Mouse (Mus musculus) kidney, embryonic 14.5 days (tissue): ENCODE measurements around the gene Phb. TPM values are rescaled to one million over a fixed set of nuclear protein-coding genes. Genes with fewer than 3 reads are reported as not detected.
A peak's percentile ranks its signal among the peaks of the same experiment; 100 is the strongest.

Experiments used
- ATAC-seq: fragments of 200-750 bp; cut with Nextera tagmentation; 2 replicates; pipeline ENCODE4 v1.8.0; 2017; ENCODE audit warnings: moderate number of reproducible peaks, mild to moderate bottlenecking, moderate TSS enrichment, moderate library complexity; ENCODE audit not compliant: low FRiP score, low TSS enrichment
- H3K27ac ChIP-seq: fragments of 300-500 bp; sonication (generic); 2 replicates; pipeline ENCODE4 v1.5.1; 2014; ENCODE audit warnings: low read depth, mild to moderate bottlenecking, low read length, moderate library complexity, mixed read lengths
- H3K27me3 ChIP-seq: fragments of 300-500 bp; sonication (generic); 2 replicates; pipeline ENCODE4 v1.6.1; 2014; ENCODE audit warnings: mild to moderate bottlenecking, low read length; ENCODE audit not compliant: control insufficient read depth, insufficient read depth
- H3K36me3 ChIP-seq: fragments of 300-500 bp; sonication (generic); 2 replicates; pipeline ENCODE4 v1.6.1; 2014; ENCODE audit warnings: low read length, mixed read lengths; ENCODE audit not compliant: control insufficient read depth, insufficient read depth
- H3K4me1 ChIP-seq: fragments of 300-500 bp; sonication (generic); 2 replicates; pipeline ENCODE4 v1.6.1; 2014; ENCODE audit warnings: low read length, mixed read lengths; ENCODE audit not compliant: control insufficient read depth, insufficient read depth
- H3K4me2 ChIP-seq: fragments of 300-500 bp; sonication (generic); replicated peaks from 2 replicates; pipeline ENCODE4 v1.6.1; 2014; ENCODE audit warnings: low read depth, mild to moderate bottlenecking, low read length
- H3K4me3 ChIP-seq: fragments of 300-500 bp; sonication (generic); 2 replicates; pipeline ENCODE4 v1.5.1; 2014; ENCODE audit warnings: mild to moderate bottlenecking, low read length
- H3K9ac ChIP-seq: fragments of 300-500 bp; sonication (generic); 2 replicates; pipeline ENCODE4 v1.6.1; 2014; ENCODE audit warnings: low read depth, mild to moderate bottlenecking, low read length, moderate library complexity
- H3K9me3 ChIP-seq: fragments of 300-500 bp; sonication (generic); 2 replicates; pipeline ENCODE4 v1.6.1; 2016; ENCODE audit warnings: low read length; ENCODE audit not compliant: control insufficient read depth
- WGBS: fragments of 180-500 bp; shearing (Covaris S2); extraction: QIAGEN DNeasy Blood & Tissue Kit; methylation state at CpG from one replicate; pipeline ENCODE4 v1.1.7; 2014; 5-methylcytosine and 5-hydroxymethylcytosine counted together
- polyA plus RNA-seq: library from polyadenylated mRNA; unstranded; fragments of >200 nt; fragmentation: Nextera tagmentation; extraction: Ambion mirVana; gene quantifications from 2 replicates; pipeline ENCODE4 v1.2.1, GENCODE M21; 2014

Phb gene
- 261 and 268 TPM in 2 replicates for polyA plus RNA-seq

GRCm38 (mm10) chr11:95666529-95667149, at the start of gene Phb:
Gene Phb, plus strand, starts transcription at chr11:95666957.
- H3K4me1 ChIP-seq = peaks cover 4% of the 10 kb centered on the region; the same call in 1 of the 2 replicates
- H3K9ac ChIP-seq = peak within 1 kb of the TSS; percentile 54
- ATAC-seq = peak; percentile 96
- H3K36me3 ChIP-seq = peaks cover 33% of the 10 kb centered on the region
- 2% methylated on average over 25 of the region's 25 CpGs for WGBS
- H3K9me3 ChIP-seq = no peaks in the 10 kb centered on the region
- peak within 1 kb of the TSS; percentile 60; the same call in 1 of the 2 replicates for H3K27ac ChIP-seq
- H3K4me2 ChIP-seq = peak within 1 kb of the TSS; percentile 84
- H3K4me3 ChIP-seq = peak within 1 kb of the TSS; percentile 57
- H3K27me3 ChIP-seq = no peaks in the 10 kb centered on the region

DNA sequence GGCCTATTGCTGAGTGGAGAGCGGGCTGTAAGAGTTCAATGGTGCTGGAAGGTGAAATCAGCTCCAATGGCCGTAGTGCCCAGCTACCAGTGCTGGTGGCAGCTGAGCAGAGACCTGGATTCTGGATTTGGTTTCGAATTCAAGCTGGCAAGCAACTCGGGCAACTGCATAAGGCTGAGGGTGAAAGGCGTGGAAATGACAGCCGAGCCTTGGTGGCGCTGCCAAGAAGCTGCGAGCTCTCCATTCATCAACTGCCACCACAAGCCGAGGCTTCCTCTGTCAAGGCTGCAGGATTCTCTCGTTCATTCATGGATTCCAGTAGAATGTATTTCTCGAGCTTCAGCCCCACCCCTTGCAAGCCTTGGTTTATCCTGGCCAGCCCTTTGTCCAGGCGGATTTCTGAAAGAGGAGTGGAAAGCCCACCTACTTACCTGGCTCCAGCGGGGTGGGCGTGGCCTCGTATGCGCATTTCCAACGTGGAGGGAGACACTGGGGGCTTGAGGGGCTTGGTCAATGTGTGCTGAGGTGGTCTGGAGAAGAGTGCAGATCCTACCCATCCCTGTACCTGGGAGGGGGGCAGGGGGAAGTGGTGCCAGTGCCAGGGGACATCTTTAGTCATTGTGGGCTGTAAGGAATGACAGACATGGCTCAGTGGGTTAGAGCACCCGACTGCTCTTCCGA, 48.8 kb upstream of the Phb start:
- H3K4me3 ChIP-seq = no peak overlapping the region
- 50% methylated on average over 19 of the region's 19 CpGs for WGBS
- H3K27me3 ChIP-seq = no peaks in the 10 kb centered on the region
- ATAC-seq = no peak
- H3K36me3 ChIP-seq = no peaks in the 10 kb centered on the region
- H3K4me2 ChIP-seq = no peak overlapping the region
- no peak overlapping the region for H3K27ac ChIP-seq
- H3K9me3 ChIP-seq = no peaks in the 10 kb centered on the region
- no peak overlapping the region for H3K9ac ChIP-seq
- H3K4me1 ChIP-seq = peaks cover 27% of the 10 kb centered on the region

- H3K27ac ChIP-seq = no peak overlapping the region
- H3K4me1 ChIP-seq = peaks cover 27% of the 10 kb centered on the region
- ATAC-seq = no peak
- H3K36me3 ChIP-seq = no peaks in the 10 kb centered on the region
- H3K4me2 ChIP-seq = no peak overlapping the region
- WGBS = 42% methylated on average over 3 of the region's 3 CpGs
- no peak overlapping the region for H3K4me3 ChIP-seq
- no peak overlapping the region for H3K9ac ChIP-seq
- H3K27me3 ChIP-seq = no peaks in the 10 kb centered on the region
- no peaks in the 10 kb centered on the region for H3K9me3 ChIP-seq
Observed at GRCm38 (mm10) chr11:95619081-95619480, 47.7 kb upstream of the Phb start.

DNA sequence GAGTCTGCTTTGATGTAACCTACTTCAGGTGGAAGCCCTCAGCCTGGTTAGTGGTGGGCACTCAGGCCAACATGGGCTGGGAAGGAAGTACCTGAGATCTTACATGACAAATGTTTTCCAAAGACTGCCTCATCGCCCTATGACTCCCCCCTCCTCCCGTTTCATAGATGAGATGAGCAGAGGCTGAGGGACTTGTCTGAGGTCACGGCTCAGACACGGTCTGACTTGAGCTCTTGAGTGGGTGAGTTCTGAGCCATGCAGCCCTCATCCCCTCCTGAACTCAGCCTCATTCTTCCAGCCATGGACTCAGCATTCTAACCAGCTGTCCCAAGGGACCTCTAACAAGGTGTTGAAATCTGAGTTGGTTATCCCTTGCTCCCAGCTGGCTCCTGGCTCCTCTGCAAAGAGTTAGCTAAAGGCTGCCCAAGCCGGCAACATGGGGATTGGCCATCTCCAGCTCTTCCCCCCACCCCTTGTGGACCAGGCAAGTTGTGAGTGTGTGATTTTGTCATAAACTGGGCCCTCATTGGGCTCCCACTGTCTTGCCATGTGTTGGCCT, 46.8 kb upstream of the Phb start:
- Histone ChIP-seq H3K27me3 (no peaks in the 10 kb centered on the region), H3K4me1 (peaks cover 23% of the 10 kb centered on the region), H3K9ac (no peak overlapping the region), H3K9me3 (no peaks in the 10 kb centered on the region), H3K4me2 (no peak overlapping the region), H3K27ac (no peak overlapping the region), H3K4me3 (no peak overlapping the region), H3K36me3 (no peaks in the 10 kb centered on the region)
- 69% methylated on average over 5 of the region's 5 CpGs for WGBS
- ATAC-seq = no peak

DNA sequence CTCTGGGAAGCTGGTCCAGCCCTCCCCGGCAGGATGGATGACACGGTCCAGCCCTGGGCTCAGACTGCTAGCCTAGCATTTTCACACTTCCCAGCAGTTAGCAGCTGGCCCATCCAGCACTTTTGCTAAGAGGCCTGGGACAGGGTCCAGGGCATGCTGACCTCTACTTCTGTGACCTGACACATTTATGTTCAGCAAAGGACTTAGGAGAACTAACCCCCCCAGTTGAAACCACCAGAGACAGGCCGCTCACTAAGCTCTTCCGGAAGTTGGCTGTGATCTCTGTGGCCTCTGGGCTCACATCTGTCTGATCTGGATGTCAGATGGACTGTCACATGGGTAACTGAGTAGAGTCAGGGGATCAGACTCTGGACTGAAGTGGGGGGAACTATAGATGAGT, 45.7 kb upstream of the Phb start:
- peaks cover 23% of the 10 kb centered on the region for H3K4me1 ChIP-seq
- H3K27me3 ChIP-seq = no peaks in the 10 kb centered on the region
- no peaks in the 10 kb centered on the region for H3K36me3 ChIP-seq
- H3K9me3 ChIP-seq = no peaks in the 10 kb centered on the region
- no peak overlapping the region for H3K4me3 ChIP-seq
- no peak for ATAC-seq
- H3K27ac ChIP-seq = no peak overlapping the region
- no peak overlapping the region for H3K9ac ChIP-seq
- 12% methylated on average over 4 of the region's 4 CpGs for WGBS
- no peak overlapping the region for H3K4me2 ChIP-seq

DNA sequence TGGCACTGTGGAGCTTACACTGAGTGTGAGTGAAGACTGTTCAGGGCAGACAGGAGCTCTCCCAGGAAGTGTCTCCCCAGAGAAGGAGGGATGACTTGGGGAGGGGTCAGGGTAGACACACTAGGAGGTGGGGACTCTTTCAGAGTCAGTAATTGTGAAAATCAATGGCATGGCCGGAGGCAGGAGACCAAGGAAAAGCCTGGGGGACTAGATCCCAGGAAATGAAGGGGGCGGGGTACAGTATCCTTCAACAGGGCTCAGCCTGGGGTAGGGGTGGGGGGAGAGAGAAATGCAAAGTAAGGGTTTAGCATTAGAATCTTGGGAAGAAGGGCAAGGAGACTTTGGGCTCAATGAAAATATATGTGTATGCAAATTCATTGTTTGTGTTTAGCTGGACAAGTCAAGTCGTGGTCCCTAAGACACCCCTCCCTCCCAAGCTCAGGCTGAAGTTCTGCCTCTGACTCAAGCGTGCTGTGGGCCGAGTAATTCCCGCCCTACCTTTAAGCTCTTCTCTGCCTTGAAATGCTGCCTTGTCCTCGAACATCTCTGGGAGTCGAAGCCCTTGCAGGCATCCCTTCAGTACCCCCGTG, 45.1 kb upstream of the Phb start:
- H3K4me2 ChIP-seq = no peak overlapping the region
- H3K4me1 ChIP-seq = peaks cover 23% of the 10 kb centered on the region
- no peaks in the 10 kb centered on the region for H3K27me3 ChIP-seq
- no peak overlapping the region for H3K27ac ChIP-seq
- H3K9ac ChIP-seq = no peak overlapping the region
- 26% methylated on average over 9 of the region's 9 CpGs for WGBS
- no peaks in the 10 kb centered on the region for H3K9me3 ChIP-seq
- H3K36me3 ChIP-seq = no peaks in the 10 kb centered on the region
- H3K4me3 ChIP-seq = no peak overlapping the region
- no peak for ATAC-seq

- ATAC-seq = no peak
- WGBS = 27% methylated on average over 8 of the region's 8 CpGs
- Histone ChIP-seq H3K27me3 (no peaks in the 10 kb centered on the region), H3K9ac (no peak overlapping the region), H3K36me3 (no peaks in the 10 kb centered on the region), H3K4me2 (no peak overlapping the region), H3K4me1 (peaks cover 23% of the 10 kb centered on the region), H3K4me3 (no peak overlapping the region), H3K9me3 (no peaks in the 10 kb centered on the region), H3K27ac (no peak overlapping the region)
Observed at GRCm38 (mm10) chr11:95622426-95622825, 44.3 kb upstream of the Phb start.

- H3K9ac ChIP-seq = no peak overlapping the region
- no peak overlapping the region for H3K27ac ChIP-seq
- no peaks in the 10 kb centered on the region for H3K27me3 ChIP-seq
- H3K9me3 ChIP-seq = no peaks in the 10 kb centered on the region
- no peak overlapping the region for H3K4me2 ChIP-seq
- H3K4me3 ChIP-seq = no peak overlapping the region
- no peaks in the 10 kb centered on the region for H3K36me3 ChIP-seq
- WGBS = 67% methylated on average over 6 of the region's 6 CpGs
- no peak for ATAC-seq
- peaks cover 26% of the 10 kb centered on the region for H3K4me1 ChIP-seq
Observed at GRCm38 (mm10) chr11:95630558-95630957, 36.2 kb upstream of the Phb start.

DNA sequence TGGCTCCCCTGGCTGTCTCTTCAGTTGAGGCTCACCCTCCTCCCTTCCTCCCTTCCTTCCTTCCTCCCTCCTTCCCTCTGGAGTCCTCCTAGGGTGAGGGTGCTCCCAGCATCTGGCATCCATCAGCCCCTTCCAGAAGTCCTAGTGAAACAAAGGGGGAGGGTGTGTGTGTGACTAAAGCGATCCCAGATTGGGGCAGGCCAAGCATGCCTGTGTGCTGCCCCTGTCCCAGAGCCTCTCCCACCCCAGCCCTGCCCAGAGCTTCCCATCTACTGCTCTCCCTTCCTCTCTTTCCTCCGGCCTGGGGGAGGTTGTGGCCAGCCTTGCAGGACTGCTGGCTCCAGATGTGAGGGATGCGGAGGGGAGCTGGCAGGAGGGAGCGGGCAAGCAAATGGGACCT, 35.5 kb upstream of the Phb start:
- Histone ChIP-seq H3K27ac (peak overlapping the region; percentile 51; the same call in 1 of the 2 replicates), H3K4me2 (no peak overlapping the region), H3K4me3 (no peak overlapping the region), H3K4me1 (peaks cover 26% of the 10 kb centered on the region), H3K9ac (no peak overlapping the region), H3K36me3 (no peaks in the 10 kb centered on the region), H3K9me3 (no peaks in the 10 kb centered on the region), H3K27me3 (no peaks in the 10 kb centered on the region)
- ATAC-seq = peak; percentile 71
- WGBS = 24% methylated on average over 4 of the region's 4 CpGs
